Mouse (Mus musculus): ENCODE results near the gene Hsd11b2.

Hsd11b2 gene

DNA sequence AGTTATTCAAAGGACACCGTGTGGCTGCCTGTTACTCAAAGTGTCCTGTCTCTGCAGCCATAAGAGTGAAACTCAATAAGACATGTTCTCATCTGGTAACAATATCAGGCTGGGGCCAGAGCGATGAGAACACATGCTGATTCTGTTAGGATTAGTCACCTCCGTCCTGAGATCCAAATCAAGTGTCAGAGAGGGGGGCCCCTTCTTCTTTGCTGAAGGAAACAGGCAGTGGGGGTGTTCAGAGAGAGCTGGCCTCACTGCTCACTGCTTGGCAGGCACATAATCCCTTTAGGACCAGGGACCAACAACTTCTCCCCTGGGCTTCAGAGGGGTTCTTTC lies 34.6 kb upstream of the Hsd11b2 start:
- DNase-seq (ENCODE audit: low read depth in 1 of 2, low spot score in 2 of 2): no peak

DNA sequence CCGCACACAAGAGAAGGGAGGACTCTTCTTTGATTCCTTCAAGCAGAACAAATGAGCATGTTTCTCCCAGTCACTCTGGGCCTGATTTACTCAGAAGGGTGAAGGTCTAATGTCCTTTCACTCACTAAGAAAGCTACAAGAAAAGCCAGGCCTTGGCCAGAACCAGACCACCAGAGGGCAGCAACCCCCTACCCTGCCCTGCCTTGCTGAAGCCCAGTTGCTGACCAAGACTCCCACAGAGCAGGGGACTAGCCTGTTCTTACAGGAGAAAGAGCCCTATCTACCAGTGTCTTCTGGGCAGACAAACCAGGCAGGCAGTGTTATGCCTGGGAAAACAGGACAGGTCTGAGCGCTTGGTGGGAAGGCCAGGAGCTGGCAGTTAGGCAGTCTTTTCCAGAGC lies 34.2 kb upstream of the Hsd11b2 start:
- DNase-seq (ENCODE audit: low read depth in 1 of 2, low spot score in 2 of 2): no peak

DNA sequence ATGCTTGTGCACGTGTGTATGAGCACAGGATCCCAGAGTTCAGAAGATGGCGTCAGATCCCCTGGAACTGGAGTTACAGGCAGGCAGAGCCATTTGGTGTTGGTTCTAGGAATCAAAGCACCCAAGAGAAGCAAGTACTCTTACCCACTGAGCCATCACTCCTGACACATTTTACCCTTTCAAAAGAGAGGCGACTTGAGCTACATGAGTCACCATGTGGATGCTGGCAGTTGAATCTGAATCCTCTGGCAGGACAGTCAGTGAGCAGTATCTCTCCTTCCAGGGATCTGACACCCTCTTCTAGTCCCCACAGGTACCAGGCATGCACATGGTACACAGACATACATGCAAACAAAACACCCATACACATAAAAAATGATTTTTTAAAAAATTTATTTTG lies 30.5 kb upstream of the Hsd11b2 start:
- DNase-seq (ENCODE audit: low read depth in 1 of 2, low spot score in 2 of 2): no peak

DNA sequence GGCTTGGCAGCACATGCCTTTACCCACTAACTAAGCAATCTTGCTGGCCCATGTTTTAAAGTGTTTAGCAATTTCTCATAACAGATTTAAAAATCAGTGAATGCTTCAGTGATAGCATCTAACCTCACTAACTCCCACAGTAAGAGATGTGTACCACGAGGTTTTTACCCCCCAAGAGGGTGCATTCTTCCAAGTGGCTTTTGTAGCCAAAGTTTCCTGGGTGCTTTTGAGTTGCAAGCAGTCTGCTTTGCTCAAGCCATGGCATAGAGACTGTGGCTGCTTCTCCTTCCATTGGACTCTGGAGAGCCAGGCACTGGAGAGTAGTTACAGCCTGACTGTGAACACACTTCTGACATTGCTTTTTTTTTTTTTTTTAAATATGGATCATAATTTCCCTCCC lies 29.3 kb upstream of the Hsd11b2 start:
- no peak for DNase-seq (ENCODE audit: low read depth in 1 of 2, low spot score in 2 of 2)

DNA sequence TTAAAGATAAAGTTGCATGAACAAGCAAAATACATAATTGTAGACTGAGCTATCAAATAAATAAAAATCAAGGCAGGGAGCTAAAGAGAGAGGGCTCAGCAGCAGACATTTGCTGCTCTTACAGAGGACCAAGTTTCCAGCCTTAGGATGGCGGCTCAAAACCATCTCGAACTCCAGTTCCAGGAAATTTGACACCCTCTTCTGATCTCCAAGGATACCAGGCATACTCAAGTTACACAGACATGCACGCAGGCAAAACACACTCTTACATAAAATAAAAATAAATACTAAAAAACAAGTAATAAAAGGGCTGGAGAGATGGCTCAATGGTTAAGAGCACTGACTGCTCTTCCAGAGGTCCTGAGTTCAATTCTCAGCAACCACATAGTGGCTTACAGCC lies 25.1 kb upstream of the Hsd11b2 start:
- no peak for DNase-seq (ENCODE audit: low read depth in 1 of 2, low spot score in 2 of 2)

- DNase-seq (ENCODE audit: low read depth in 1 of 2, low spot score in 2 of 2): no peak
Measured at GRCm38 (mm10) chr8:105494566-105494965, 24.0 kb upstream of the Hsd11b2 start.

DNA sequence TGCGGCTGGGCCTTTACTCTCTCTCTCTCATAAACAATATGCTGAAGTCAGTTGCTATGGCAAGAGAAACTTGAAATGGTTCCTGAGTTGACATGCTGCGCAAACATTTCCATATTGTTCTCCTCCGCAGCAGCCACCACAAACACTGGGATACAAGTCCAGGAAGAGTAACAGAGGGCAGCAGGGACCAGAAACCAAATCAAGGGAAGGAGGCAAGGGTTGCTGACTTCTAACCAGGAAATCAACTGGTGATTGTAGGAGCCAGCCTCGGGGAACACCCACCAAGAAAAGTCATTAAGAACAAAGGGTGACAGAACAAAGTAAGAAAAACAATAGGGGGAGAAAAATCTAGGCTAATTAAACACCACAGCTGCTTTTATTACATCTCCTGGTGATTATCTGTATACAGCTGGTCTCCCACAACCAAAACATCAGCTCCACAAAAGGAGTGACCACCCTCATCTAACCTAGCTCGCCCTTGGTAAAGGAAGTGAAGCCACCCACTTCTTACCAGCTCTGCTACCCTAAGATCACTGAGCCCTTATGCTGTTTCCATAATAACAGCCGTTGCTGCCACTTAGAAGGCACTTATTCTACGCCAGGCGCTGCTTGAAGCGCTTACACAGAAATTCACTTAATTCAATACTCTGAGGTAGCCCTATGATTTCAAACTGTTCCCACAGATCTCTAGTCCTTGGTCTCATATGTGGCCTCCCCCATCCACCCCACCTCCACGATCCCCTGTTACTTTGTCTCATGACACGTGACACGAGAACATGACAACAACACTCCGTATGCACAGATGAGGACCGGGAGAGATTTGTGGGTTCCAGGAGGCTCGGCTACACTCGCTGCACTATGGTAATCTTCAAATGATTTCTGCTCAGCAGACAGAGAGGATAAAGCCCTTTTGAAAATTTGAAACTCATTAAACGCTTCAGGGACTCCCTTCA lies 22.9 kb upstream of the Hsd11b2 start:
- DNase-seq (ENCODE audit: low read depth in 1 of 2, low spot score in 2 of 2): no peak

GRCm38 (mm10) chr8:105496439-105497180 lies 21.9 kb upstream of the Hsd11b2 start, which contains the start of gene Zdhhc1:
Gene Zdhhc1 (minus strand): TSS chr8:105496902.
- peak; percentile 49 to 65 for DNase-seq (ENCODE audit: low read depth in 1 of 2, low spot score in 2 of 2)

GRCm38 (mm10) chr8:105499787-105500186 lies 18.8 kb upstream of the Hsd11b2 start:
- DNase-seq (ENCODE audit: low read depth in 1 of 2, low spot score in 2 of 2): no peak

GRCm38 (mm10) chr8:105504617-105505016 lies 13.9 kb upstream of the Hsd11b2 start:
- no peak for DNase-seq (ENCODE audit: low read depth in 1 of 2, low spot score in 2 of 2)

DNA sequence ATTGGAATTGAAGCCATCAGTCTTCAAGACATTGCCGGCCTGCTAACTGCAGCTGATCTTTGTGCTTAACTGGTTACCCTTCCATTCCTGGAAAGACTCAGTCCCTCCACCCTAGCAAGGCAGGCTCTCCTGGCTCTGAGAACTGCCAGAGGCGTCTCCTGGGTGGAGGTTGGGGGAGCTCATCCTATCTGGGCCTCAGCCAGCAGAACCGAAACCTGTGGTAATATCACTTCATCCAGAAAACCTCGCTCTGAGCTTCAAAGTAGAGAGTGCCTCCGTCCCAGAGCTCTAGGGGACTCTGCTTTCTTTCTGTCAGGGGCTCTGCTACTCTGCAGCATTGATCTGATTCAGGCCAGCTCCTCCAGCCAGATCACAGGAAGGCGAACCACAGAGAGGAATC lies 11.6 kb upstream of the Hsd11b2 start:
- no peak for DNase-seq (ENCODE audit: low read depth in 1 of 2, low spot score in 2 of 2)

DNA sequence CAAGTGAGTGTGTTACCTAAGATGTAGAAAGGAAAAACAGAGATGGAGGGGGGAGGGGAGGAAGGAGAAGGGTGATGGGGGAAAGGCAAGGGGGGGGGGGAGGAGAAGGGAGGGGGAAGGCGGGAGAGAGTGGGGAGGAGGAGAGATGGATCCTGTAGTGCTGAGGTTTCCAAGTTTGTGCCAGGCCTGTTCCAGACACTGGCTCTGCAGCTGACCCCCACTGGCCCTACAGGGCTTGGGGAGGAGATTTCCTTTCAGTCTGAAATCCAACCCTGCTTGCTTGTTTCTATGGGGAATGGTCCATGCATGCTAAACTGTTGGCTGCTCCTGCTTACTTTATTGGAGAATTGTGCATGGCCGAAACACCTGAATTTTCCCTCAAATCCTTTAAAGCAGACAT lies 9.8 kb upstream of the Hsd11b2 start:
- no peak for DNase-seq (ENCODE audit: low read depth in 1 of 2, low spot score in 2 of 2)

DNA sequence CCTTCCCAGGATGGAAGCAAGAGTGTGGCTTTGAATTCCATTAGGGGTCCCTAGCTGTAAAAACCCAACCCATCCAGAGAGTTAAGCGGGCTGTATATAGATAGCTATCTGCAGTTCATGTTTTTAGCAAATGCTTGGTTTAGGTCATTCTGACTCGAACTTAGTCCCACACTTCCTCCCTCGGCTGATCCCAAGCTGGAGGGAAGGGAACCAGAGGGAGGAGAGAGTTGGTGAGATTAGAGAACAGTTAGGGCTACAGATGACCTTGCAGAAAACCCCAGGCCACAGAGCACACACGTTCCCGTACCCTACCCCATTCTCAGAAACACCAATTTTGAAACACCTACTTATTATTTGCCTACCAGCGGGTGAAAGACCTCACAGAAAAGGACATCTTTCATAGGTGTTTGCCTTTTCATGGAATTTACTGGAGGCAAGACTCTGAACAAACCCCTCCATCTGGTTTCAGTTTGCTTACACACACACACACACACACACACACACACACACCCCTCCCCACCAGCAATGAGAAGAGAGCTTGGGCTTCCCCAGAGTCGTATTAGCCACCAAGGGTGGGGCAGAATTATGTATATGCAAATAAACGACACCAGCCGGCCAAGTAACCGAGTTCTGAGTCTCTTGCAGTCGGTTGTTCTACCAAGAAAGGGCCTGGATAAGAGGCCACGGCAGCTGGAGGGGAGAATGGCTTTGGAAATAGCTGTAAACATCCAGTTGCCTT lies 8.4 kb upstream of the Hsd11b2 start:
- DNase-seq (ENCODE audit: low read depth in 1 of 2, low spot score in 2 of 2): no peak

GRCm38 (mm10) chr8:105514194-105514593 lies 4.4 kb upstream of the Hsd11b2 start:
- DNase-seq (ENCODE audit: low read depth in 1 of 2, low spot score in 2 of 2): no peak

GRCm38 (mm10) chr8:105514656-105515055 lies 3.9 kb upstream of the Hsd11b2 start:
- DNase-seq (ENCODE audit: low read depth in 1 of 2, low spot score in 2 of 2): no peak

- DNase-seq (ENCODE audit: low read depth in 1 of 2, low spot score in 2 of 2): peak in 1 of 2 experiments; percentile 59
Measured at GRCm38 (mm10) chr8:105516018-105516645, 2.4 kb upstream of the Hsd11b2 start.

- DNase-seq (ENCODE audit: low read depth in 1 of 2, low spot score in 2 of 2): no peak
Measured at GRCm38 (mm10) chr8:105517346-105517745, 1.2 kb upstream of the Hsd11b2 start.

DNA sequence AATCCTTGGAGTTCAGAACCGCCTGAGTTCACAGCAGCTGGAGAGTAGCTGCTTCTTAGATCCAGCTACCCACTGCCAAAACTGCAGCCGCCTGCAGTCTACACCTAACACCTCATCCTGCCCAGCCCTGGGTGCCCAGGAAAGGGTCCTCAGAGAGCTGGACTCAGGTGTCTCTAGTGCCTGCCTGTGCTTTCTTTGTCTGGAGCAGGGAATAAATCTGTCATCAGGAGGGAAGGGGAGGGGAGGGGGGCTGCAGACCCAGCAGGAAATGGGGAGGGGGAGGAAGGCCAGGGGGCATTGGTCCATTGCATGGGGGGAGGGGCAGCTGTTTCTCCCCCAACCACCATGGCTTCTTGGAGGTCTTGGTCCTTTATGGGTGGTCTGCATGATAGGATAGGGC lies 1.0 kb downstream of the Hsd11b2 start:
- no peak for DNase-seq (ENCODE audit: low read depth in 1 of 2, low spot score in 2 of 2)

GRCm38 (mm10) chr8:105520521-105520920 lies 2.0 kb downstream of the Hsd11b2 start:
- no peak for DNase-seq (ENCODE audit: low read depth in 1 of 2, low spot score in 2 of 2)

DNA sequence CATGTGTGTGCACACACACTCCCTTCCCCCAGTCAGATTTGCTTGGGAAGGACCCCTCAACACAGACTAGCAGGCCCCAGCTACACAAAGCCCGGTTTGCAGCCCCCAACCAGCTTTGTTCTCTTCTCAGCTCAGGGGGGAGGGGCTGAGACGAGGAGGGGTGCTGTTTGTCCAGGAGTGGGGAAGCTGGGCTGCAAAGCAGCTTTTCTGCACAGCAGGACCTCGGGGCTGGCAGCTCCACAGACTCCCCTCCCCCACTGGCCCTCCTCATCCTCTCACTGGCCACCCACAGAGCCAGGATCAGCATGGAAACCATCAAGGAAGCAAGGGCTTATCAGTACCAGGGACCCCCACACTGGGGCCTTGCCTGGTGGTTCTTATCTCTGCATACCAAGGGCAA lies 2.5 kb downstream of the Hsd11b2 start:
- DNase-seq (ENCODE audit: low read depth in 1 of 2, low spot score in 2 of 2): no peak
